Mouse (Mus musculus): ENCODE data around the gene Scnn1a. TPM values are rescaled to one million over a fixed set of nuclear protein-coding genes. Genes with fewer than 3 reads are reported as not detected.

Scnn1a gene
- polyA plus RNA-seq, 1 experiment, result 11.9 TPM

GRCm38 (mm10) chr6:125350231-125350994, 30.0 kb downstream of the Scnn1a start:
- no peaks in the 10 kb centered on the region for H3K27me3 ChIP-seq (ENCODE audit: control insufficient read depth, insufficient read depth, low read length)
- TF ChIP-seq POLR2A (IDR thresholded peaks at IDR 0.05; ENCODE audit: low read depth, low read length) (no peak), CTCF (IDR thresholded peaks at IDR 0.05; ENCODE audit: extremely low read depth, insufficient read length, insufficient replicate concordance, low read depth, low read length) (no peak)
- H3K4me1 ChIP-seq (ENCODE audit: control insufficient read depth, insufficient read depth, insufficient read length, low read length), result peaks cover 45% of the 10 kb centered on the region
- H3K27ac ChIP-seq (ENCODE audit: insufficient read depth, low read depth, low read length), result peak overlapping the region; percentile 93
- H3K36me3 ChIP-seq (ENCODE audit: control insufficient read depth, insufficient read depth, low read length), result peaks cover 7% of the 10 kb centered on the region
- H3K4me3 ChIP-seq (ENCODE audit: low read depth, low read length), result peak overlapping the region; percentile 92
- 4% methylated on average over 20 of the region's 20 CpGs for WGBS

GRCm38 (mm10) chr6:125350995-125351324, 30.5 kb downstream of the Scnn1a start:
- H3K27ac ChIP-seq (ENCODE audit: insufficient read depth, low read depth, low read length), result peak overlapping the region; percentile 92
- H3K4me1 ChIP-seq (ENCODE audit: control insufficient read depth, insufficient read depth, insufficient read length, low read length), result peaks cover 51% of the 10 kb centered on the region
- TF ChIP-seq POLR2A (IDR thresholded peaks at IDR 0.05; ENCODE audit: low read depth, low read length) (no peak), CTCF (IDR thresholded peaks at IDR 0.05; ENCODE audit: extremely low read depth, insufficient read length, insufficient replicate concordance, low read depth, low read length) (no peak)
- peak overlapping the region; percentile 92 for H3K4me3 ChIP-seq (ENCODE audit: low read depth, low read length)
- WGBS, result 67% methylated on average over 2 of the region's 2 CpGs
- H3K36me3 ChIP-seq (ENCODE audit: control insufficient read depth, insufficient read depth, low read length), result peaks cover 7% of the 10 kb centered on the region
- H3K27me3 ChIP-seq (ENCODE audit: control insufficient read depth, insufficient read depth, low read length), result no peaks in the 10 kb centered on the region

GRCm38 (mm10) chr6:125351368-125352045, 31.0 kb downstream of the Scnn1a start:
- Histone ChIP-seq H3K4me3 (ENCODE audit: low read depth, low read length) (peak overlapping the region; percentile 60), H3K27me3 (ENCODE audit: control insufficient read depth, insufficient read depth, low read length) (no peaks in the 10 kb centered on the region), H3K27ac (ENCODE audit: insufficient read depth, low read depth, low read length) (peak overlapping the region; percentile 92), H3K4me1 (ENCODE audit: control insufficient read depth, insufficient read depth, insufficient read length, low read length) (peaks cover 51% of the 10 kb centered on the region), H3K36me3 (ENCODE audit: control insufficient read depth, insufficient read depth, low read length) (peaks cover 7% of the 10 kb centered on the region)
- 17% methylated on average over 8 of the region's 8 CpGs for WGBS
- no peak for TF ChIP-seq POLR2A (IDR thresholded peaks at IDR 0.05; ENCODE audit: low read depth, low read length)
- TF ChIP-seq CTCF (IDR thresholded peaks at IDR 0.05; ENCODE audit: extremely low read depth, insufficient read length, insufficient replicate concordance, low read depth, low read length), result no peak

- TF ChIP-seq POLR2A (IDR thresholded peaks at IDR 0.05; ENCODE audit: low read depth, low read length), result no peak; the same call in 1 of the 2 replicates
- TF ChIP-seq CTCF (IDR thresholded peaks at IDR 0.05; ENCODE audit: extremely low read depth, insufficient read length, insufficient replicate concordance, low read depth, low read length), result no peak
- H3K27ac ChIP-seq (ENCODE audit: insufficient read depth, low read depth, low read length), result peak overlapping the region; percentile 92
- peaks cover 51% of the 10 kb centered on the region for H3K4me1 ChIP-seq (ENCODE audit: control insufficient read depth, insufficient read depth, insufficient read length, low read length)
These were observed 31.6 kb downstream of the Scnn1a start for GRCm38 (mm10) chr6:125352046-125352384.

GRCm38 (mm10) chr6:125352811-125353210, 32.4 kb downstream of the Scnn1a start:
- WGBS, result 56% methylated on average over 4 of the region's 4 CpGs
- Histone ChIP-seq H3K27me3 (ENCODE audit: control insufficient read depth, insufficient read depth, low read length) (no peaks in the 10 kb centered on the region), H3K4me1 (ENCODE audit: control insufficient read depth, insufficient read depth, insufficient read length, low read length) (peaks cover 51% of the 10 kb centered on the region), H3K4me3 (ENCODE audit: low read depth, low read length) (peak overlapping the region; percentile 21), H3K27ac (ENCODE audit: insufficient read depth, low read depth, low read length) (peak overlapping the region; percentile 87; the same call in 1 of the 2 replicates), H3K36me3 (ENCODE audit: control insufficient read depth, insufficient read depth, low read length) (peaks cover 16% of the 10 kb centered on the region)
- TF ChIP-seq POLR2A (IDR thresholded peaks at IDR 0.05; ENCODE audit: low read depth, low read length) (no peak), CTCF (IDR thresholded peaks at IDR 0.05; ENCODE audit: extremely low read depth, insufficient read length, insufficient replicate concordance, low read depth, low read length) (no peak; the same call in 1 of the 2 replicates)

More at GRCm38 (mm10) chr6:125352046-125352384, 31.6 kb downstream of the Scnn1a start:
- Histone ChIP-seq H3K36me3 (ENCODE audit: control insufficient read depth, insufficient read depth, low read length) (peaks cover 8% of the 10 kb centered on the region), H3K4me3 (ENCODE audit: low read depth, low read length) (peak overlapping the region; percentile 32), H3K27me3 (ENCODE audit: control insufficient read depth, insufficient read depth, low read length) (no peaks in the 10 kb centered on the region)
- 26% methylated on average over 5 of the region's 5 CpGs for WGBS

GRCm38 (mm10) chr6:125353221-125353620, 32.8 kb downstream of the Scnn1a start:
- Histone ChIP-seq H3K4me3 (ENCODE audit: low read depth, low read length) (peak overlapping the region; percentile 21), H3K4me1 (ENCODE audit: control insufficient read depth, insufficient read depth, insufficient read length, low read length) (peaks cover 51% of the 10 kb centered on the region), H3K27ac (ENCODE audit: insufficient read depth, low read depth, low read length) (peak overlapping the region; percentile 87)

GRCm38 (mm10) chr6:125353655-125354054, 33.2 kb downstream of the Scnn1a start:
- no peaks in the 10 kb centered on the region for H3K27me3 ChIP-seq (ENCODE audit: control insufficient read depth, insufficient read depth, low read length)
- 82% methylated on average over 4 of the region's 4 CpGs for WGBS
- H3K27ac ChIP-seq (ENCODE audit: insufficient read depth, low read depth, low read length), result peak overlapping the region; percentile 87
- peaks cover 25% of the 10 kb centered on the region for H3K36me3 ChIP-seq (ENCODE audit: control insufficient read depth, insufficient read depth, low read length)
- TF ChIP-seq CTCF (IDR thresholded peaks at IDR 0.05; ENCODE audit: extremely low read depth, insufficient read length, insufficient replicate concordance, low read depth, low read length) (no peak), POLR2A (IDR thresholded peaks at IDR 0.05; ENCODE audit: low read depth, low read length) (no peak)
- peak overlapping the region; percentile 10; the same call in 1 of the 2 replicates for H3K4me3 ChIP-seq (ENCODE audit: low read depth, low read length)
- H3K4me1 ChIP-seq (ENCODE audit: control insufficient read depth, insufficient read depth, insufficient read length, low read length), result peaks cover 48% of the 10 kb centered on the region

More at GRCm38 (mm10) chr6:125353221-125353620, 32.8 kb downstream of the Scnn1a start:
- Histone ChIP-seq H3K36me3 (ENCODE audit: control insufficient read depth, insufficient read depth, low read length) (peaks cover 20% of the 10 kb centered on the region), H3K27me3 (ENCODE audit: control insufficient read depth, insufficient read depth, low read length) (no peaks in the 10 kb centered on the region)
- 75% methylated on average over 11 of the region's 11 CpGs for WGBS
- no peak for TF ChIP-seq CTCF (IDR thresholded peaks at IDR 0.05; ENCODE audit: extremely low read depth, insufficient read length, insufficient replicate concordance, low read depth, low read length)
- no peak for TF ChIP-seq POLR2A (IDR thresholded peaks at IDR 0.05; ENCODE audit: low read depth, low read length)

Measured in small intestine, adult 2 months (tissue).